Mouse (Mus musculus) lung, postnatal 14 days (tissue): Measurements from ENCODE around the gene Zc3h7b.

ENCODE experiments used
- DNase-seq: peaks from one replicate; pipeline ENCODE4 v3.0.0; 2021

Zc3h7b gene

DNA sequence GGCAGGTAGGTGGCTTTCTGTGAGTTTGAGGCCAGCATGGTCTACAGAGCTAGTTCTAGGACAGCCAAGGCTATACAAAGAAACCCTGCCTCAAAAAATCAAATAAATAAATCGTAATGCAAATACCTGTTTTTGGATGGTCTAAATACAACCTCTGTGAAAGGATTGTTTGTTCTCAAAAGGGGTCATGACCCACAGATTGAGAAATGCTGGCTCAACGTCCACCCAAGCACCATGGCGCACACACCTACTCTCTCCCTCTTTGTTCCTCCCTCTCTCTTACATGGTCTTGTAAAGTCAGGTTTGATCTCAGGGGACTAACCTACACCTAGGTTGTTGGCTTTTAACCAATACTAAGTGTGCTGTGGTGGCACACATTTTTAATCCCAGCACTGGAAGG is 77.8 kb downstream of the Zc3h7b start:
- no peak for DNase-seq

- DNase-seq, result no peak
Measured at GRCm38 (mm10) chr15:81824832-81825231, 80.0 kb downstream of the Zc3h7b start.

DNA sequence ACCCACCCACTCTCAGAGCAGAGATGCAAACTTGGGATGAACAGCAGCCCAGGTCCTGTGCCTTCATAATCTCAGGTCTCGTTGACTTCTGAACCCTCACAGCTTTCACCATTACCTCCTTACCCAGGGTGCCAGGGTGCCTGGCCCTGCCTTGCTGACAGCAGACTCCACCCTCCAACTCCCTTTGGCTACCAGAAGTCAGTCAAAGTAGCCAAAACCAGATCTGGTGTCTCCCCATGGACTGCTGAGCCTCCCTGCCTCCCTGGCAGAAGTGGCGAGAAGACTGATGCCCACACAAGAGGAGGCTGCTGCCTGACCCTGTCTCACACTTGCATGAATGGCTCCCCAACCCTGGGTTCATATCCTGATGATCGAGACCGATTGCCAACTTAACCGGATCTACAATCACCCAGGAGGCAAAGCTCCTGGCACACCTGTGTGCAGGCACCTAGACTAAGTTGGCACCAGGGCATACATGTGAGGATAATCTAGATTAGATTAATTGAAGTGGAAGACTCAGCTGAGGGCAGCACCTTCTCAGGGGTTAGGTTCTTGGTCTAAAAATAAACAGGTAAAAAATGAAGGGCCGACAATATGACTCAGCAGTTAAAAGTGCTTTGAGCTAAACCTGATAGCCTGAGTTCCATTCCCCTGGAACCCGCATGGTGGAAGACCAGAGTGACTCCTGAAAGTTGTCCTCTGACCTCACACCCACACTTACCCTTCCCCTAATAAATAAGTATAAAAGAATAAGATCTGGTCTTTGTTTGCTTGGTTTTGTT is 83.8 kb downstream of the Zc3h7b start:
- no peak for DNase-seq

DNA sequence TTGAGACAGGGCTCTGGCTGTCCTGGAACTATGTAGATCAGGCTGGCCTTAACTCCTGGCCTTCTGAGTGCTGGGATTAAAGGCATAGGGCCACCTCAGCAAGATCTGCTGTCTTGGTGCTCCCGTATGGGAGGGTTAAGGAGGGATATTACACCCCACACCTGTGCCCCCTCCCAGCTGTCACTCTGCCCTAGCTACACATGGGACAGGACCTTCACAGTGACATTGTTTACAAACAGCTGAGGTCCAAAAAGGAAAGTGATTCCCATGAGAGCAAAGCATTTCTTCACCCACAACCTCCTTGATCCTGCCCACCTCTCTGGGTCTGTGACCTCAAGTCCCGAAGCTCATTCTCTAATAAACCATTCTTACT is 84.3 kb downstream of the Zc3h7b start:
- DNase-seq, result no peak

DNA sequence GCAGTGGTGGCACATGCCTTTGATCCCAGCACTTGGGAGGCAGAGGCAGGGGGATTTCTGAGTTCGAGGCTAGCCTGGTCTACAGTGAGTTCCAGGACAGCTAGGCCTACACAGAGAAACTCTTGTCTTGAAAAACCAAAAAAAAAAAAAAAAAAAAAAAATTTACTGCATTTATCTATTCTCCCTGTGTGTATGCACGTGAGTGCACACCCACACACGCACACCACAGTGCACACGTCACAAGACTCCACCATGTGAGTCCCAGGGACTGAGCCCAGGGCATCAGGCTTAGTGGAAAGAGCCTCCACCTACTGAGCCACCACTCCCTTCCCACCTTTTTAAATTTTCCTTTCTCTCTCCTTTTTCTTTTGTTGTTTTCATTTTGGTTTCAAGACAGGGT is 85.7 kb downstream of the Zc3h7b start:
- no peak for DNase-seq

DNA sequence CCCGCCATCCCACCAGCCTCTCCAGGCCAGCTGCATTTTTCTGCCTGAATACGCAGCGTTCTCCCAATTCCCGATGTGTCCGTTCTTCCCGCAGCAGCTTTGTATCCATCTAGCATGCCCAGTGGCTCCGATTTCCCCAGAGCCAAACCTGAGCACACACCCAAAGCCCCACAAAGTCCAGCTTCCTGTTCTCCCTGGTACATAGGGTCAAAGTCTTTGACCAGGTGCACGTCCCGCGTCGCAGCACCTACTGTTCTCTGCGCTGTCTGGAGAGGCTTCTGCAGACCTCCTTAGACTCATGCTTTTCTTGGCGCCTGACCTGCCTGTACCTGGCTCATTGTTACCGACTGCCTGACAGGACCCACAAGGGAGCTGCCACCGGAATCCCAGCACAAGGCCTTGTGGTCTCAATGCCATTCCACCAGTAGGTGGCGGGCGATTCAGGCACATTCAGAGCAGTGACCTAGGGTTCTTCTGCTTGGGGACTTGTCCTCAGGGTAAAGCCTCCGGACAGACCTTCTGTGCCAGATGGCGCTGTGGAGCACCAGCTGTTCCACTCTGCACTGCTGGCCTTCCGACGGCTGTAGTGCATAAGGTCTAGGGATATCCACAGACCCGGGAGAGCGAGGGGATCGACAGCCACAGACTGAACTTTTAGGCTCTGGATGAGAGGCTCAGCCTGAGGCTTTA is 86.4 kb downstream of the Zc3h7b start:
- peak; percentile 96 for DNase-seq

- no peak for DNase-seq
Measured at GRCm38 (mm10) chr15:81832219-81832618, 87.4 kb downstream of the Zc3h7b start.

DNA sequence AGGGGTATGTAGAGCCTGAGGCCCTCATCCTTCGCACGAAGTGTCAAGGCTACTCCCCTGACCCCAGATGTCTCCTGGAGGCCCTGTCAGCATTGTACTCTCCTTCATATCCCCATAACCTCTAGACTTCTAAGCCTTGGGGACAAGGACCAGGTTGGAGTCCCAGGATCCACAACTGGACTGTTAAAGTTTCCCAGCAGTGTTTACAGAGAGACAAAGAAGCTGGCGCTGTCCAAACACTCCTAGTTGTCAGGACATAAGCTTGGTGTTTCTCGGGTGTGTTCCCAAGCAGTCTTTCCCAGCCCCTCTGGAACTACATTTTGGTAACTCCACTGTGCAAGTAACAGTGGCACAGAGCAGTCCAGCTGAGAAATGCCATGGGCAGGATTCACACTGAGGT is 88.6 kb downstream of the Zc3h7b start:
- DNase-seq, result no peak

GRCm38 (mm10) chr15:81834171-81834841 is 89.4 kb downstream of the Zc3h7b start:
- DNase-seq, result no peak

- DNase-seq, result no peak
Measured at GRCm38 (mm10) chr15:81835007-81835880, 90.4 kb downstream of the Zc3h7b start.

- DNase-seq, result peak; percentile 88
Measured at GRCm38 (mm10) chr15:81836124-81836821, 91.4 kb downstream of the Zc3h7b start.

GRCm38 (mm10) chr15:81836966-81837920 is 92.4 kb downstream of the Zc3h7b start:
- no peak for DNase-seq

DNA sequence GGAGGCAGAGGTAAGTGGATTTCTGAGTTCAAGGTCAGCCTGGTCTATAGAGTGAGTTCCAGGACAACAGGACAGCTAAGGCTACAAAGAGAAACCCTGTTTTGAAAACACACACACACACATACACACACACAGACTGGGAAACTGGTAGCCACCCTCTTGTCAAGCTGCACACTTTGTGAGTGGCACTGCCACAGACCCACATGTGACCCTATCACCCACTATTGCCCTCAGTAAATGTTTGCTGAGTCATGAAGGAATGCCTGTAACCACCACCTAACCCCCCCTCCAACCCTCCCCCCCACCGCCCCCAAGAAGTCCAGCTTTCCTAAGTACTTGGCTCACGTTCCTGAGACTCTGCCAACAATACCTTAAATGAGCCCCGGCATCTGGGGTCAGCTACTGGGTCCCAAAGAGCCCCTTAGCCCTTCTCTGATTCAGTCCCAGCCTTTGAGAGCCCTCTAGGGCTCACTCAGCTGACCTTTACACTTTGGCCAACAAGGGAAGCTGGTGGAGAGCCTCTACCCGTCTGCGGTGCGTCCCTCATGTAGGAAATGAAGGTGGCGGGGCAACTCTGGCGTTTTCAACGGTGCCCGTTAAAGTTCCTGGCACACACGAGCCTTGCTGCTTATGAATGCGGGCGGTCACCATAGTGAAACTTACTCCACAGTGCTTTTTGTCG is 93.8 kb downstream of the Zc3h7b start:
- DNase-seq, result peak; percentile 48

DNA sequence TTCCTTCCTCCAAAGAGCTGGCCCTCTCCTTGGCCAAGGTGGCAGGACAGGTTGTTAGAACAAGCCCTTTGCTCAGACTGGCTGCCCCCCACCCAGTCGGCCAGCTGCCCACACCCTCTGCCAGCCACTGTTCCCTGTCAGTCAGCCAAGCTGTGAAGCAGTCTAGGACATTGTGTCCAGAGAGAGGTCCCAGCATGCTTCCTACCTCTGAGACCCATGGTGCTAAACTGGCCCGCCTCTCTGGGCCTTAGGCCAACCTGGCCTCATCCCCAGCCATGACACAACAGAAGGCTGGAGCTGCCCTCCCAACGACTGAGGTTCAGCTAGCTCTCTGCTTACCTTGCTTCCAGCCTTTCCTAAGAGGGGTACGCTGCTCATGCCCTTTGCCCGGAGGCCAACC is 94.8 kb downstream of the Zc3h7b start:
- DNase-seq, result peak; percentile 89

GRCm38 (mm10) chr15:81840306-81840705 is 95.4 kb downstream of the Zc3h7b start:
- no peak for DNase-seq

DNA sequence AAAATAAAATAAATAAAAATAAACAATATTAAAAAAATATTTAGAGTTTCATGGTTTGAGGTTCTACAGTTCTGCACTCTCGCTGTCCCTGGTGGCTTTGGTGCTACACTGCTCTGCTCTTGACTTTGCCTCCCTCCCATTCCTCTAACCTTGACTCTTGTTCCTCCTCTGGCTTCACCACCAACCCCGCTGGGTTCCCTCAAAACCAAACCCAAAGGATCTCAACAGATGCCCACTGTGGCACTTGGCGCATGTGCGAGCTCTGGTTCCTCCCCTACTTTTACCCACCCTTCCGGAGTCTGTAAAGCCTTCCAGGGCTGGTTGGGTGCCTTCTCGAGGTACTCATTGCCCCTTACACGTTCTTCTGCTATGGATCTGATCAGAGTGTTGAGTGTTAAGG is 97.4 kb downstream of the Zc3h7b start:
- DNase-seq, result no peak

- DNase-seq, result no peak
Measured at GRCm38 (mm10) chr15:81845033-81845625, 100.3 kb downstream of the Zc3h7b start.

DNA sequence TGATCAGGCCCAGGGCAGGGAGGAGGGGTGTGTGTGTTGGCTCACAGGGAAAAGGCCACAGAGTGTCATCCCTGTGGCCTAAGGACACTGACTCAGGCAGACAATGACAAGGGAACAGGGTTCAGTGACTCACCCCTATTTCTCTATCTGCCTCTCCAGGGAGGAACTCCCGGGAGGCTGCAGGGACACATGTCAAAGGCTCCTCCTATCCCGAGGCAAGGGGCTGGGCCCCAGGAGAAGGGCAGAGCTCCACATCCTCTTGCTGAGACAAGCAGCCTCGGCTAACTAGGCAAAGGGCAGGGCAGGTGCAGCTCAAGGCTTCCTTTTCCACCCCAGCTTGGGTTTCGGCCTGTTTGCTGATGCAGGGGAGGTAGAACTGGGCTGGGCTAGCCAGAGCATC is 100.9 kb downstream of the Zc3h7b start:
- DNase-seq, result peak; percentile 42
